Mouse (Mus musculus) layer of hippocampus, adult 2 months (tissue): Measurements from ENCODE around the gene Hoxa1. TPM values are rescaled to one million over a fixed set of nuclear protein-coding genes. Genes with fewer than 3 reads are reported as not detected.

Source experiments
- DNase-seq, 2 experiments: peaks; one replicate each; pipeline ENCODE4 v3.0.0; 2022; ENCODE audit warnings: low spot score in 2 of 2
- H3K27ac ChIP-seq: fragments of 200-600 bp; 2 replicates; pipeline ENCODE4 v1.8.1; 2022
- H3K4me3 ChIP-seq: fragments of 200-600 bp; 2 replicates; pipeline ENCODE4 v1.8.1; 2022; ENCODE audit warnings: mild to moderate bottlenecking
- CTCF ChIP-seq: fragments of 200-600 bp; conservative IDR thresholded peaks from 2 replicates; pipeline ENCODE4 v1.8.1; 2022; ENCODE audit warnings: antibody characterized with exemption, mild to moderate bottlenecking, moderate library complexity
- total RNA-seq, 2 experiments: library from RNA; stranded (reverse); gene quantifications; 2 replicates each; pipeline ENCODE4 v1.2.3; 2021

The Hoxa1 gene
- total RNA-seq, 2 experiments from 2014 or later: not detected

DNA sequence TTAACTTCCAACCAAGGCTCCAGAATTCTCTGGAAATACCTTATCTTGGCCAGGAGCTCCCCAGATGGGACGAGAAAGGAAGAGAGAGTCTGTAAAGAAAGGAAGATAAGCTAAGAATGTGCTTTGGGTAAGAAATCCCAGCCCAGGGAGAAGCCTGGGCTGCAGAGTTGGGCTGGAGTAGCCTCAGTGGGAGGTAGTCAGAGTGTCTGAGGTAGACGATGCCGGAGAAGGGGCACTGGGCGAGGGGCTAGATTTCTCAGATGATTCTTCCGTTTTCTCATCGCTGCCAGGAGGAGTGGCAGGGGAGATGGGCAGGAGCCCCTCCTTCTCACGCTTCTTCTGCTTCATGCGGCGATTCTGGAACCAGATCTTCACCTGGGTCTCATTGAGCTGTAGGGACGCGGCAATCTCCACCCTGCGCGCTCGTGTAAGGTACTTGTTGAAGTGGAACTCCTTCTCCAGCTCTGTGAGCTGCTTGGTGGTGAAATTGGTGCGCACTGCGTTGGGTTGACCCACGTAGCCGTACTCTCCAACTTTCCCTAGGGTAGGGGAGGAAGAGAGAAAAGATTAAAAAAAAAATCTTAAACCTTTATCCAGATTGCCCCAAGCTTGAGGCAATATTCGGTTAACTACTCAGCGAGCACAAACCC lies 1.4 kb downstream of the Hoxa1 start:
- no peak for DNase-seq
- Histone ChIP-seq H3K27ac (no peak overlapping the region), H3K4me3 (no peak overlapping the region)
- no peak for TF ChIP-seq CTCF

DNA sequence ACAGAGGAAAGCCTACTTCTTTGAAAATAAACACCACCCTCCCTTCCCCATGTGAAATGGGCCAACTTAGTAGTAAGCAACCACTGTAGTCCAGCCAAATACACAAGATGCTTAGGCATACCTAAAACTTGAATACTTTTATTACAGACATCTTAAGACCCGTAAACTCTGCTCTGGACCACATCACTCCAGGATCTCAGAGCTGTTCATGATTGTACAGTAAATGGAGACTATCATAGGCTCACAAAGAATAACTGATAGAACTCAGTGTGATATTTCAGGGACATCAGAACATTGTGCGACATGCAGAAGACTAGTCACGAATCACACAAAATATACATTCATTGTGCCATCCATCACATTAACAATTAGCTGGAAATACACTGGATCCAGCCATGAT lies 2.6 kb downstream of the Hoxa1 start:
- no peak for TF ChIP-seq CTCF
- H3K4me3 ChIP-seq: no peak overlapping the region

DNA sequence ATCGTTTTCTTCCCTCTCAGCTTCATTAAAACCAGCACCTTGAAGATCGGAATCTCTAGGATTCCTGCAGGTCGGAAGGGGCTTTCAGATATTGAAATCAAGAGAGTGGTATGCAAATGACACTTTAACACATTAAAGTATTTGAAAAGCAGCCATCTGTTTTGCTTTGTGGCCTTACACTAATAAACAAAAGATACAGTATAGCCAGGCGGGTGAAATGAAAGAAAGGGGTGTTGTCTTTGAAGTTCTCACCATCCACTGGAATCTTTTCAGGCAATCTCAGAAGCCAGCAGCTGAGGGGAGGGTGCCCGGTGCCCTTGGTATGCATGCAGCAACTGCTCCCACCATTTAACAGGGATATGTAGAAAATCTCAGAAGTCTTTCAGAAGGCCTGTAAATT lies 4.1 kb downstream of the Hoxa1 start:
- DNase-seq: no peak
- no peak for TF ChIP-seq CTCF
- Histone ChIP-seq H3K27ac (no peak overlapping the region), H3K4me3 (no peak overlapping the region)

More for the DNA sequence above, 2.6 kb downstream of the Hoxa1 start:
- H3K27ac ChIP-seq: no peak overlapping the region
- no peak for DNase-seq

DNA sequence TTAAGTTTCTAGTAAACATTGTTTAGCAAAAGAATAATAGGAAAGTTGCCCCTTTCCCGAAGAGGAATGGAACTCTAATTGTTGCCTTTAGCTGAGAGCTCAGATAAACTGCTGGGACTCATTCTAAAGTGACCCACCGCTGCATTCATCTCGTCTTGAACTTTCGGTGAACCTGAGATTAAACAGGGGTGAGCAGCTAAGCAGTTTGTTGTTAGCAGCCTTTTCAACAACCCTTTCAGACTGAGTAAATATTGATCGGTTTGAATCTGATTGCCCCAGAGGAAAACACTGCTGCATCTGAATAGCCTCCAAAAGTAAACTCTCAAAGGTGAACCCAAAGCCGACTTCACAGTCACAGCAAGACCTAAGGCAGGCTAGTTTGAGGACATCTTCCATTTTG lies 4.8 kb downstream of the Hoxa1 start:
- DNase-seq: no peak
- no peak for TF ChIP-seq CTCF
- Histone ChIP-seq H3K4me3 (no peak overlapping the region), H3K27ac (no peak overlapping the region)

DNA sequence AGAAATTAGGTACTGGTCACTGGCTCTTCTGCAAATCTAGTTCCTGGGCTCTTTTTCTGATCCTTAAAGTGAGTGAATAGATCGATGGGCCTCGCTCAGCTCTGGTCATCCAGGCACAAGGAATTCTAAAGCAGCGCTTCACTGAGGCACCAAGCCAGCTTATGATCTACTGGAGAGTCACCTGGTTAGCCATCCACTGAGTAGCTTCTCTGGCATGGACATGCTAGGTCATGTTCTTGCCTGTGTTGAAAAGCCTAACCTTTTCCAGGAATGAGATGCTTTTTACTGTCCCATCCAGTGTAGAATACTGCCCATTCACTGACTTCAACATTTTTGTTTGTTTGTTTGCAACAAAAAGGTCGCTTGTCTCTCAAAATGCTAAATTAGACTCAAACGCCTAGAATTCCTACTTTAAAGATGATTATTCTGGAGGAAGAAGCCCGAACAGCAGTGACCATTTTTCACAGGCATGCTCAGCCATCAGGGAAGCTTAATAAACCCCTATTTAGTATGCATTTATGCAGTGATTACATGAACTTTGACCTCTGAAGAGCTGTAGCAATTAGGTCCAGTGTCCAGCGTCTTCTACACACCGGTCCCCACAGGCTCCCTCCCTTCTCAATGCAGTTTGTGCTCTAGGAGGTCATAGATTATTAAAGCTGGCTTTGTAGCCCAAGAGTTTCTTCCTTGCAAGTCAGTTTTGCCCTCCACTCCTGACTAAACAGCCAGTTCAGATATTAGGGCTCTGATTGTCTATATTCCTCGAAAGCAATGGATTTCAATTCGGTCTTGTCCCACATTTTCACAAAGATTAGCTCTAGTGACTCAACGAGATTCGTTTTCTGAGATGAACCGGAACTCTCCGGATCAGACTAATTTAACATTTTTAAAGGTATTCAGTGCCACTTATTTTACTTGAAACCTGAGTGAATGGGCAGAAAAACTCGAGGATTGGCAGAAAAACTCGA lies 5.6 kb downstream of the Hoxa1 start:
- H3K4me3 ChIP-seq: no peak overlapping the region
- DNase-seq: no peak
- no peak overlapping the region for H3K27ac ChIP-seq
- no peak for TF ChIP-seq CTCF

DNA sequence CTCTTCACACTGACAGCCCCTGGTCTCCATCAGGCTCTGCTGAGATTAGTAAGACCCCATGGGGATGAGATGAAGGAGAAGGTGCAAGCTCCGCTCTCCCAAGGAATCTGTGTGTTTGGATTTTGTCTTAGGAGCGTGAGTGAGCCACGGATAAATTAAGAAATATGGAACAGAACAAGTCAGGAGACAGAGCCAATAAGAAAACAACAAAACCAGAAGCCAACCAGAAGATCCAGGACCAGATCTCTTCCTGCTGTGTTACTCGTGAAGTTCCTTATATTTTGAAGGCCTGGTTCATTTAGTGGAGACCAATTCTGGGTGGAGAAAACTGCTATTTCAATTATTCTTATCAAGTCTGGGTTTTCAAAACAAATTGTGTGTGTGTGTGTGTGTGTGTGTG lies 6.5 kb downstream of the Hoxa1 start:
- Histone ChIP-seq H3K4me3 (no peak overlapping the region), H3K27ac (no peak overlapping the region)
- no peak for TF ChIP-seq CTCF
- DNase-seq: no peak

DNA sequence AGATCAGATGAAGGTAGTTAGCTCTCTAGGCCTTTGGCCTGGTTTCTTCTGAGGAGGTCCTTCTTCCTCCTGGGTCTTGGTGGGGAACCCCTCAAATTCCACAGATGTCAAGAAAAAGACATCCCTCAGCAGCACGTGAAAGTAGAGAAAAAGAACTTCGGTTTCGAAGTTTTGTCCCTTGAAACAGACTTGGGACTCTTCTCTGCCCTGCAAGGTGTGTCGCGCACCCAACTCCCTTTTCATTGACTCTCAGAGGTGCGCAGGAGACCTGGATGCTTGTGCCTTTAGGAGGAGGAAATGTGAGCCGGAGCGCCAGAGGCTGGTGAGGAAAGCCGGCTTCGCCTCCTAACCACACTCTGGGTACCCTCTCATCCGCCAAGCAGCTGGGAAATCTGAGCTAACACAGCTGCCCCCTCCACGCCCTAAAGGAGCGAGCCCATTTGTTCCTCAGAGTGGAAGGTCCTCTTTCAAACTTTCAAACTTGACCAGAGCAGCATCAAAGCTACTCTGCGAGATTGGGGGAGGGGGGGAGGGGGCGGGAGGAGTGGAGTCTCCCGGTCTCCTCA lies 7.6 kb downstream of the Hoxa1 start:
- no peak for TF ChIP-seq CTCF
- Histone ChIP-seq H3K4me3 (no peak overlapping the region), H3K27ac (no peak overlapping the region)
- no peak for DNase-seq

DNA sequence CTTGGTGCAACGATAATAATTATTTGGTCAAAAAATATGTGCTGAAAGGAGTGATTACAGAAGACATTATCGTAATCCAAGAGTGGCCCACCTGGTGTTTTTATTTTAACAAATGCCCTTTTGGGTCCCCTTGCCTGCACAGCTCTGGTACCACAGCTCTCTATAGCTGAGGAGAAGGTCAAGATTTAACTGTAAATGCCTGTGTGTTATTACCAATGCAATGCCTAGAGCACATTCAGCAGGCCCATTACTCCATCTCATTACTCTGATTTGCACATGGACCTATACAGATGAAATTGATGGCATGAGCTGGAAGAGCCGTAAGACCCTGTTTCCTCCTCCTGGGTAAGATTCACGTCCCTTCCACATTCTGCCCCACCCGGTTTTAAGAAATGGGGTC lies 19.0 kb downstream of the Hoxa1 start:
- DNase-seq: no peak
- TF ChIP-seq CTCF: no peak
- no peak overlapping the region for H3K4me3 ChIP-seq
- no peak overlapping the region for H3K27ac ChIP-seq

DNA sequence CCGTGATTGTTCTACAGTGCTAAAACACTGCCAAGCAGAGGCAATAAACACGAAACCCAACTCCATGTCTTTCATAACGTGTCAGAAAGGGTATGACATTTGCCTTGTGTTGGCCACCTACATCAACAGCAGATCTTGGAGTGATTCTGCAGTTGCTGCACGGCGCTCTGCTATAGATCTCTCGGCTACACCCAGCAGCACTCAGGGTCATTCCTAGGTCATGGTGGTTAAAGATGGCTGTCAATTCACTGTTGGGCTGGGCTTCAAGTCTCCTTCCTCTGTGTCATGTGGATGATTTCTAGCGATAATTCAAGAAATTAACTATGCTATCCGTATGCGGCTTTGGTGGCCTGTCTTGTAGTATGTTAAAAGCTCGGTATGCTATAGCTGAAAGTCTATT lies 19.5 kb downstream of the Hoxa1 start:
- no peak for DNase-seq
- TF ChIP-seq CTCF: no peak
- no peak overlapping the region for H3K27ac ChIP-seq
- H3K4me3 ChIP-seq: no peak overlapping the region

DNA sequence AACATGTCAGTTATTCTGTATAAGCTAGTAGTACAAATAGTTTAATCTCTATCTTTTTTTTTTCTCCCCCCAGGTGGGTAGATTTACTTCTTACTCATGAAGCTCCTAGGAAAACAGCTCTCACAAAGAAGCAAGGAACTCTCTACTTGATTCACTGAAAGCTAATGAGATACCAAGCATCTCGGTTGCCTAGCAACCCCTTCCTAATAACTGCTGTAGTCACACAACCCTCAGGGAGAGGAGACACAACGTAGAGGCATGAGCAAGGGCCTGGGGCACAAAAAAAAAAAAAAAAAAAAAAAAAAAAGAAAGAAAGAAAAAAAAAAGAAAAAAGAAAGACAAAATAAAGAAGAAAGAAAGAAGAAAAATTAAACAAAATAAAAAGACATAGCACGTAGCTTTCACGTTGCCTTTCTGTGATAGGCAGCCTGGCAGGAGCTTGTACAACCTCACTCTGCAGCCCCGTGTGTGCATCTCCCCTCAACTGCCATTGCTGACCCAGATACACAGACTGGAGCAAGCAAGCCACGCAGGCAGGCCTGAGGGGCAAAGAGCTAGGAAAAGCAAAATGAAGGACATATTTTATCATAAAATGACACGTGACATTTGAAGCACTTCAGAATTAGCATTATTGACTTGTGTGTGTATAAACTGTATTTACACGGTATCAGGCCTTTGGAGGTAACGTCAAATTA lies 20.1 kb downstream of the Hoxa1 start:
- no peak for DNase-seq
- H3K27ac ChIP-seq: no peak overlapping the region
- no peak for TF ChIP-seq CTCF
- no peak overlapping the region for H3K4me3 ChIP-seq

DNA sequence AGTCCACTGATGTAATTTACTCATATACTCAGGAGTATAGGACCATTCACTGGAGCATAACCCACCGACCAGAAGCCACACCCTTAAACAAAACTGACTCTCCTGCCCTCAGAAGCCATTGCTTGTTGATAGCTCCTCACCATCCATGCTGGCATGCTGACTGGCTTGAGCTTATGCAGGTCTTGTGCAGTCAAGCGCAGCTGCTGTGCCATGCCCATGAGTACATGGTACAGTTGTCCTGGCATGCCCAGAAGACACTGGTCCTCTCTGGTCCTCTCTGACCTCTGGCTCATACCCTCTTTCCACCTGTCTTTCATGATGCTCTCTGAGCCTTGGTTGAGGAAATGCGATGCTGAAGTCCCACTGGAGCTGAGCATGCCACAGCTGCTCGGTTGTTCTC lies 34.4 kb downstream of the Hoxa1 start:
- Histone ChIP-seq H3K27ac (no peak overlapping the region), H3K4me3 (no peak overlapping the region)
- no peak for TF ChIP-seq CTCF
- DNase-seq: no peak

DNA sequence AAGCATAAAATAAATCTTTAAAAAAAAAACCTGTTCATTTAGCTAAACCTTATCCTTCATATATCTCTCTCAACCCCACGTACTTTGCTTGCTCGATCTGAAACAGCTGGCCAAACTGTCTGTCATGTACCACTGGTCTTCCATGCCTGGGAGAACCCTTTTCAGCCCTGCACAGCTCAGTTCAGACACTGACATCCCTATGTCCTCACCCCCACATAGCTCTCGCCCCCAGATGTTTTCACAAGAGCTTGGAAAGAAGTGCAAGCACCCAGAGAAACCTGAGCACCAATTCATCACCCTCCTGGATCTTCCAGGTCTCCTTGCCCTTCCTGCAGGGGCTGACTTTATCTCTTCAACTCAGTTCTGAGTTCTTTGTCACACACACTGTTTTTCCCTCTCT lies 36.9 kb downstream of the Hoxa1 start:
- no peak for TF ChIP-seq CTCF
- Histone ChIP-seq H3K27ac (no peak overlapping the region), H3K4me3 (no peak overlapping the region)
- DNase-seq: no peak
